Mouse (Mus musculus): ENCODE results near the gene Btrc. TPM values are rescaled to one million over a fixed set of nuclear protein-coding genes. Genes with fewer than 3 reads are reported as not detected.
"Not testable (repeated sequence)": the region's sequence is repeated elsewhere in the genome, so short reads cannot be mapped to it uniquely, and the experiment has no call there.

Btrc gene
- polyA plus RNA-seq, 1 experiment from 2014 or later: 55.4 TPM

DNA sequence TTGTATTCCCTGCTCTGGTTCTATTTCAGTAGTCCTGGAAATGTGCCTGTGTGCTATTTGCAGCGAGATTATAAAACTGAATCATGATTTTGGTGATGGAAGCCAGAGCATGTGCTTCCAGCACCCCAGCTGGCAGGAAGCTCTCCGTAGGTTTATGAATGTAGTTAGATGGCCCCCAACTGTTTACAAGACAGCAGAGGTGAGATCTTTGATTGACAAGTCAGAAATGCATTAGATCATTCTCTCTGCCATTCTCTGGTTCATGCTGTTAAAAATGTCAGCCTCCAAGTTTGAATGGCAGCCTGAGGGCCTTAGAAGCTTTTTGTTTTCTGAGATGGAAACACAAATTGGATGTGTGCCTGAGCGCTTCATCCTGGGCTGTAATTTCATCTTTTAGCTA, 68.8 kb downstream of the Btrc start:
- Histone ChIP-seq H3K27me3 (replicated peaks; ENCODE audit: low read depth, poor library complexity, severe bottlenecking) (no peaks in the 10 kb centered on the region), H3K4me3 (no peak overlapping the region), H3K27ac (replicated peaks) (no peak overlapping the region), H3K36me3 (replicated peaks) (0 out of 2 replicates have a peak, but pooled peaks cover 3% of the 10 kb centered on the region), H3K4me1 (peaks cover 8% of the 10 kb centered on the region; the same call in 1 of the 2 replicates), H3K9me3 (no peaks in the 10 kb centered on the region)
- WGBS: 91% methylated on average over 3 of the region's 3 CpGs
- no peak for DNase-seq (ENCODE audit: low spot score)

GRCm38 (mm10) chr19:45436019-45436418, 72.5 kb downstream of the Btrc start:
- not testable (repeated sequence) for H3K36me3 ChIP-seq (replicated peaks); H3K4me3 ChIP-seq; H3K27me3 ChIP-seq (replicated peaks; ENCODE audit: low read depth, poor library complexity, severe bottlenecking); H3K27ac ChIP-seq (replicated peaks); H3K9me3 ChIP-seq
- peaks cover 13% of the 10 kb centered on the region for H3K4me1 ChIP-seq
- DNase-seq (ENCODE audit: low spot score): peak; percentile 60

- 90% methylated on average over 4 of the region's 4 CpGs for WGBS
Measured at GRCm38 (mm10) chr19:45437175-45437574, 73.6 kb downstream of the Btrc start.

GRCm38 (mm10) chr19:45438191-45438590, 74.7 kb downstream of the Btrc start:
- Histone ChIP-seq H3K9me3 (no peaks in the 10 kb centered on the region), H3K36me3 (replicated peaks) (0 out of 2 replicates have a peak, but pooled peaks cover 4% of the 10 kb centered on the region), H3K4me1 (peaks cover 17% of the 10 kb centered on the region), H3K27ac (replicated peaks) (no peak overlapping the region), H3K27me3 (replicated peaks; ENCODE audit: low read depth, poor library complexity, severe bottlenecking) (no peaks in the 10 kb centered on the region), H3K4me3 (no peak overlapping the region)
- WGBS: 92% methylated on average over 5 of the region's 5 CpGs
- no peak for DNase-seq (ENCODE audit: low spot score)

More at GRCm38 (mm10) chr19:45437175-45437574, 73.6 kb downstream of the Btrc start:
- H3K4me3 ChIP-seq: no peak overlapping the region
- peaks cover 19% of the 10 kb centered on the region for H3K4me1 ChIP-seq
- 0 out of 2 replicates have a peak, but pooled peaks cover 4% of the 10 kb centered on the region for H3K36me3 ChIP-seq (replicated peaks)
- no peaks in the 10 kb centered on the region for H3K27me3 ChIP-seq (replicated peaks; ENCODE audit: low read depth, poor library complexity, severe bottlenecking)
- DNase-seq (ENCODE audit: low spot score): no peak
- no peak overlapping the region for H3K27ac ChIP-seq (replicated peaks)
- H3K9me3 ChIP-seq: no peaks in the 10 kb centered on the region

DNA sequence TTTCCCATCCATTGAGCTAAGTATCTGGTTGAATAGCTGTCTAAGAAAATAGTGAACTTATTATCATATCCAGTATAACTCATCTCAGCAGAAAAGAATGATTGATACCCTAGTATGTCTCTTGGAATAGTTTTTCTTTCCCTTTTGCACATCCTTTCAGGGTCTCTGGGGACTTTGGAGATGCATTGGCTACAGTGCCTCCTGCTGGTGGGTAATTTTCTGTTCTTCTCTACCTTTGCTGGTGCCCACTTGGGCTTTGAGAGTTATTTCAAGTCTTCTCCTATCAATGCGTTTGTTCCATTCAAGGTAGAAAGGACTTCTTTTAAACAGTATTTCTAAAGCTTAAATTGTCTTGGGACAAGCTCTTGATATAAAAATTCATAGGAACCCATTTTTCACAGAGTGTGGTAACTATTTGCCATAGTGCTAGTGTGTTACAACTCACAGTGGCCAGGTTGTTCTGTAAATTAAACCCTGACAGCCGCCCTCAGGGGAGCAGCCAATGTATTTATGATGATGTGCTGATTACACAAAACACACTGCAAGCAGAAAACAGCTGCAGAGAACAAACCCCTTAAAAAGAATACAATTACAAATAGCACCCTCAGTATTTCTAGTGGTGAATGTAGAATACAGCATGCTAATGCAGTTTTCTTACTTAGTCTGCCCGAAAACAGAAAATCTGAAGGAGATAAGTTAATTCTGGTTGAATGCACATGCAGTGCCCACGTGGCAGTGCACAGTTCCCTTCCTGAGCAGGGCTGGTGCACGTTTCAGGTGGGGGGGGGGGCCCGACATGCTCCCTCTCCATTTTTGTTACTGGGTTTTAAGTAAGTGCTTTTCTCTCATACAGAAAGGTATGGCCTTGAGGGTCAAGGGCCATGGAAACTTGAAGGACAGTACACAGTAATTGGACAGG, 75.7 kb downstream of the Btrc start:
- no peak for DNase-seq (ENCODE audit: low spot score)
- no peaks in the 10 kb centered on the region for H3K27me3 ChIP-seq (replicated peaks; ENCODE audit: low read depth, poor library complexity, severe bottlenecking)
- 75% methylated on average over 6 of the region's 6 CpGs for WGBS

DNA sequence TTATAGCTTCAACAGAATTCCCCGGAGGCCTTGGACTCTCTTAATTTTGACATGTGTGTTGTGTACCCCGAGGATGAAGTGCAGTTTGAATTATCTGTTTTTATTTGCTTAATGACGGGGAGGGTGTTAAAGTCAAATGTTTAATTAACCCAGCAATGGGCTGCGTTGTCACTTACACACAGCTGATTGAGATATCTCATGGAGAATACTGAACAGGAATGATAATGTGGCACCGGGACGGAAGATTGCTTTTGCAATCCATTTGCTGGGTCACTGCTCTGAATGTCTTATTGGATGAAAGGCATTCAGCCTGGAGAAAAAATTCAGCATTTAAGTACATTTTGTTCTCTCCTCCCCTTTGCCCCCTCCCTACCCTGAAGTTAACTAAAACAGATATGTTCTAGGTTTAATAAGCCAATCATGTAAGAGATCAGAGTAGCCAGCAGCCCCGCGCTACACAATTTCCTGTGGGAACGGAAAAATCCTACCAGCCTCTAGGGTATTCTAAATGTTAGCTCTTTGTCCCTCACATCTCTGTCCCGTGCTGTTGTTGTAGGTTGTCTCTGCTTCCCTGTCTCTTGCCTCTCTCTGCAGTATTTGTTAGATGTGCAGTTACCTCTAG, 77.1 kb downstream of the Btrc start:
- no peak overlapping the region for H3K4me3 ChIP-seq
- H3K36me3 ChIP-seq (replicated peaks): 0 out of 2 replicates have a peak, but pooled peaks cover 4% of the 10 kb centered on the region
- no peak overlapping the region for H3K27ac ChIP-seq (replicated peaks)
- 0 out of 2 replicates have a peak, but pooled peaks cover 2% of the 10 kb centered on the region for H3K27me3 ChIP-seq (replicated peaks; ENCODE audit: low read depth, poor library complexity, severe bottlenecking)
- no peak for DNase-seq (ENCODE audit: low spot score)
- 60% methylated on average over 10 of the region's 10 CpGs for WGBS
- H3K4me1 ChIP-seq: peaks cover 17% of the 10 kb centered on the region
- no peaks in the 10 kb centered on the region for H3K9me3 ChIP-seq

More for the DNA sequence above, 75.7 kb downstream of the Btrc start:
- H3K9me3 ChIP-seq: no peaks in the 10 kb centered on the region
- H3K27ac ChIP-seq (replicated peaks): no peak overlapping the region
- H3K4me1 ChIP-seq: peaks cover 17% of the 10 kb centered on the region
- 0 out of 2 replicates have a peak, but pooled peaks cover 4% of the 10 kb centered on the region for H3K36me3 ChIP-seq (replicated peaks)
- H3K4me3 ChIP-seq: no peak overlapping the region

- Histone ChIP-seq H3K4me3 (no peak overlapping the region), H3K27ac (replicated peaks) (no peak overlapping the region), H3K4me1 (peaks cover 14% of the 10 kb centered on the region), H3K36me3 (replicated peaks) (0 out of 2 replicates have a peak, but pooled peaks cover 4% of the 10 kb centered on the region), H3K9me3 (no peaks in the 10 kb centered on the region), H3K27me3 (replicated peaks; ENCODE audit: low read depth, poor library complexity, severe bottlenecking) (0 out of 2 replicates have a peak, but pooled peaks cover 2% of the 10 kb centered on the region)
- whole genome bisulfite sequencing: 53% methylated on average over 7 of the region's 7 CpGs
- no peak for DNase-seq (ENCODE audit: low spot score)
Measured at GRCm38 (mm10) chr19:45441717-45442116, 78.2 kb downstream of the Btrc start.

- peaks cover 13% of the 10 kb centered on the region for H3K4me1 ChIP-seq
- H3K36me3 ChIP-seq (replicated peaks): no peaks in the 10 kb centered on the region
- no peak overlapping the region for H3K4me3 ChIP-seq
- 70% methylated on average over 6 of the region's 6 CpGs for WGBS
- no peak overlapping the region for H3K27ac ChIP-seq (replicated peaks)
- H3K9me3 ChIP-seq: no peaks in the 10 kb centered on the region
- no peak for DNase-seq (ENCODE audit: low spot score)
- H3K27me3 ChIP-seq (replicated peaks; ENCODE audit: low read depth, poor library complexity, severe bottlenecking): peaks cover 10% of the 10 kb centered on the region
Measured at GRCm38 (mm10) chr19:45445253-45445933, 81.9 kb downstream of the Btrc start.

DNA sequence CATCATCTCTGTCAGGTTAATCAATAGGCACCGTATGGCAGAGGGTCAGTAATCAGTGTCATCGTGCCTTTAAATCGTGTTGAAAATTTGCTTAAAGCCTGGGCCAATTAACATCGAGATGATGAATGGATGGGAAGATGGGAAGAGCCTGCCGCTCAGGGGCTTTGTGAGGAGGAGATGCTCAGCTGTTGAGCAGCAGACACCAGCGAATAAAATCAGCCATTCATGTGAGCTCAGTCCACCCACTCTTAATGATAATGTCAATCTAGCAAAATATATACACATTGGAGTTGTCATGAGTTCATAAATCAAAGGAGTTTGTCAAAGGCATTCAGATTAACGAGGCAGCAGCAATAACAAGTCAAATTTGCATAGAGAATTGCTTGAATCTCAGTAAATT, 83.1 kb downstream of the Btrc start:
- Histone ChIP-seq H3K27me3 (replicated peaks; ENCODE audit: low read depth, poor library complexity, severe bottlenecking) (peaks cover 10% of the 10 kb centered on the region), H3K4me1 (peaks cover 4% of the 10 kb centered on the region), H3K9me3 (no peaks in the 10 kb centered on the region), H3K36me3 (replicated peaks) (no peaks in the 10 kb centered on the region), H3K4me3 (no peak overlapping the region), H3K27ac (replicated peaks) (no peak overlapping the region)
- 76% methylated on average over 7 of the region's 7 CpGs for WGBS
- no peak for DNase-seq (ENCODE audit: low spot score)

- 86% methylated on average over 2 of the region's 2 CpGs for WGBS
Measured at GRCm38 (mm10) chr19:45447222-45447621, 83.7 kb downstream of the Btrc start.

DNA sequence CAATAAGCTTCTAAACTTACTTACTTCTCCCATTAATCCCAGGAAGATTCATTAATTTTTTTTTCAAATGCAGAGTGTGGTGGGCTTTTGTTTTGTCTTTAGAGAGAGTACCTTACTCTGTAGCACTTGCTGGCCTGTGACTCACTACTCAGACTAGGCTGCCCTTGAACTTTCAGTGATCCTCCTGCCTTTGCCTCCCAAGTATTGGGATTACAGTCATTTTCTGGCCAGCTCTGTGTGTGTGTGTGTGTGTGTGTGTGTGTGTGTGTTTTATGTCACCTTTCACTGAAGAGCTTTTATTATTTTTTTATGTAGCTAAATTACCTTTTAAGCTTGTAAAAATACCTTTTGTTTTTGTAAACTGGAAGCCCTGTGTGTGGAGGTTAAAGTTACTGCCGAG, 84.4 kb downstream of the Btrc start:
- 89% methylated on average over 1 of the region's 1 CpGs for WGBS
- H3K27me3 ChIP-seq (replicated peaks; ENCODE audit: low read depth, poor library complexity, severe bottlenecking): peaks cover 10% of the 10 kb centered on the region
- H3K4me3 ChIP-seq: no peak overlapping the region
- no peak overlapping the region for H3K27ac ChIP-seq (replicated peaks)
- no peaks in the 10 kb centered on the region for H3K36me3 ChIP-seq (replicated peaks)
- H3K9me3 ChIP-seq: no peaks in the 10 kb centered on the region
- H3K4me1 ChIP-seq: no peaks in the 10 kb centered on the region; the same call in 1 of the 2 replicates
- no peak for DNase-seq (ENCODE audit: low spot score)

More at GRCm38 (mm10) chr19:45447222-45447621, 83.7 kb downstream of the Btrc start:
- Histone ChIP-seq H3K36me3 (replicated peaks) (no peaks in the 10 kb centered on the region), H3K4me1 (no peaks in the 10 kb centered on the region; the same call in 1 of the 2 replicates), H3K27me3 (replicated peaks; ENCODE audit: low read depth, poor library complexity, severe bottlenecking) (peaks cover 10% of the 10 kb centered on the region), H3K27ac (replicated peaks) (no peak overlapping the region), H3K4me3 (no peak overlapping the region), H3K9me3 (no peaks in the 10 kb centered on the region)
- no peak for DNase-seq (ENCODE audit: low spot score)

GRCm38 (mm10) chr19:45454391-45454790, 90.9 kb downstream of the Btrc start:
- Histone ChIP-seq H3K4me3 (no peak overlapping the region), H3K9me3 (no peaks in the 10 kb centered on the region), H3K36me3 (replicated peaks) (peaks cover 2% of the 10 kb centered on the region; the same call in 1 of the 2 replicates), H3K27ac (replicated peaks) (no peak overlapping the region), H3K27me3 (replicated peaks; ENCODE audit: low read depth, poor library complexity, severe bottlenecking) (peaks cover 59% of the 10 kb centered on the region), H3K4me1 (peaks cover 12% of the 10 kb centered on the region)
- WGBS: 95% methylated on average over 3 of the region's 3 CpGs
- DNase-seq (ENCODE audit: low spot score): no peak

Data from embryonic facial prominence, embryonic 10.5 days (tissue).